24 mouse cellular contexts compared by ENCODE assay signal in genomic region chr12:60074142-60074541, GRCm38 (mm10).
"Had no signal": no experiment of that assay in that cellular context is flagged by ENCODE, and none has a peak within 500 bp of the region (broad histone marks: within the 10 kb centered on the region; RNA-seq: fewer than 3 reads in every experiment).

No protein-coding gene starts in this region.

- H3K4me3 ChIP-seq: gastrocnemius, adult 2 months; heart, embryonic 10.5 days; heart, embryonic 12.5 days; hindbrain, embryonic 10.5 days; hindbrain, embryonic 12.5 days; intestine, embryonic 15.5 days; layer of hippocampus, adult 2 months; left cerebral cortex, adult 2 months; limb, embryonic 10.5 days; limb, embryonic 12.5 days; liver, embryonic 13.5 days; liver, embryonic 15.5 days had no signal

- H3K4me1 ChIP-seq: heart, embryonic 10.5 days; heart, embryonic 12.5 days; hindbrain, embryonic 10.5 days; hindbrain, embryonic 12.5 days; intestine, embryonic 15.5 days; limb, embryonic 10.5 days; limb, embryonic 12.5 days; liver, embryonic 13.5 days; liver, embryonic 15.5 days had no signal

- H3K9me3 ChIP-seq: heart, embryonic 10.5 days; heart, embryonic 12.5 days; hindbrain, embryonic 10.5 days; hindbrain, embryonic 12.5 days; intestine, embryonic 15.5 days; limb, embryonic 10.5 days; limb, embryonic 12.5 days; liver, embryonic 13.5 days; liver, embryonic 15.5 days had no signal

- H3K36me3 ChIP-seq: heart, embryonic 10.5 days; heart, embryonic 12.5 days; hindbrain, embryonic 10.5 days; hindbrain, embryonic 12.5 days; intestine, embryonic 15.5 days; limb, embryonic 10.5 days; limb, embryonic 12.5 days; liver, embryonic 13.5 days; liver, embryonic 15.5 days had no signal

- H3K9ac ChIP-seq: heart, embryonic 12.5 days; hindbrain, embryonic 12.5 days; hindbrain, embryonic 14.5 days; intestine, embryonic 15.5 days; limb, embryonic 12.5 days; liver, embryonic 13.5 days; liver, embryonic 15.5 days had no signal

- H3K27ac ChIP-seq: gastrocnemius, adult 2 months; heart, embryonic 10.5 days; hindbrain, embryonic 10.5 days; hindbrain, embryonic 12.5 days; hindbrain, embryonic 14.5 days; intestine, embryonic 15.5 days; layer of hippocampus, adult 2 months; left cerebral cortex, adult 2 months; limb, embryonic 10.5 days; limb, embryonic 12.5 days; liver, embryonic 13.5 days; liver, embryonic 15.5 days had no signal

- DNase-seq: gastrocnemius, adult 2 months; gastrocnemius, postnatal 10 days; gastrocnemius, postnatal 25 days; heart, adult 18-20 months; heart, postnatal 10 days; heart, postnatal 4 days; kidney, adult 18-20 months; kidney, adult 8-10 months; kidney, postnatal 10 days; kidney, postnatal 25 days; kidney, postnatal 4 days; liver; liver, embryonic 13.5 days had no signal
